Mouse (Mus musculus): ENCODE measurements at regions not wholly inside any gene's neighbourhood (a gene's known extent, or its start where the extent isn't known, plus 50 kb on each side); places are given as distances from the start of the nearest gene placed in this dataset.

DNA sequence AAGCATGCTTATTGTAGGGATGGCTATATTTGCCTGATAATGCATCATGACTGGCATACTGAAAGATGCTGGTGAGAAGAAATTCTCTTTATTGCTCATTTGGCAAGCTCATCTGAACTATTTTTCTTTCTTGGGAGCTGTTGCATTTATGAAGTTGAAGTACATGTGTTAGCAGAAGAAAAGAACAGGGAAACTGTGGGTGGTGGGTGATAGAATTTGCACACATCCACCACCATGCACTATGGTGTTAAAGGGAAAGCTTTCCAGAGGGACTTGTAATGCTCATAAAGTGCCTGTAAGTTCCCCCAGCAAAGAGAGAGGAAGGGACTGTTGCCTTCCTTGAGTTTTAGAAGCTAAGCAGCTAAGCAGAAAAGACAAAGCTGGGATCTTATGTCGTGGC, 367.3 kb downstream of the Gm11232 start:
- TF ChIP-seq GATA1 (IDR thresholded peaks at IDR 0.05; ENCODE audit: low read length): no peak
- no peak for TF ChIP-seq TAL1 (IDR thresholded peaks at IDR 0.05; ENCODE audit: low read length)
